Mouse (Mus musculus): ENCODE results near the gene Dnal4. TPM values are rescaled to one million over a fixed set of nuclear protein-coding genes. Genes with fewer than 3 reads are reported as not detected.

Gene Dnal4
- total RNA-seq, 2 experiments from 2014 or later = 41.1 TPM

DNA sequence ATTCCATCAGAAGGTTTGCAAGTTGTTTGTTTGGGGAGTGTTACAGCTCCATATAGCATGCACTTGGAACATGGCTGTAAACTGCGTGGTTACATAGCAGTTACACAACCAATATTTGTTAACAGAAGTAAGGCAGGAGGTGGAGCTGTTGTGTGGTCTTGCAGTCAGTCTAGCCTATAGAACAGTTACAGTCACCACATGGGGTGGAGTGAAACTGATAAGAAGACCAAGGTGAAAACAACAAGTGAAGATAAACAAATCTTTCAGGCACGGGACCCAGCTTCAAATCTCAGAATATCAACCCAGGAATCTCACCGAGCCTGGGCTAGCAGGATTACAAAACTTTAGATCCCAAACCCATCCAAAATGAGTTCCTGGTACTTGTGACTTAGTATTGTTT lies 36.9 kb downstream of the Dnal4 start:
- DNase-seq (ENCODE audit: low spot score in 2 of 2) = no peak

DNA sequence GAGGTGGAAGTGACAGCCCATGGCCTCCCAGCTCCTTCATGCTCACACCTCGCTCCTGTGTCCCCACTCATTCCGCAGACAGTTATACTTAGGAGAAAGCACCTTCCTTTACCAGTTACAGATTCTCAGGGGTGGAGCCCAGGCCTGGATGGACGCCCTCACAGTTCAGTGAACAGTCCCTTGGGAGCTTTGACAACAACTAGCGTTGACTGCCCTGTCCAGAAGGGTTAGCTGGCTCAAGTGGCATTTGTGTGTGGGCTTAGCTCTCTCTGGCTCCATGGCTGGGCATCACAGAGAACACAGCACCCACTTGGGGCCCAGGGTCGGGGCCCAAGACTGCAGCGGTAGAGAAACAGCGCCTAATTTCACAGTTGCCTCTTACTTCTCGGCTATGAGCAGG lies 43.3 kb downstream of the Dnal4 start:
- DNase-seq (ENCODE audit: low spot score in 2 of 2) = no peak

GRCm38 (mm10) chr15:79733640-79734039 lies 44.0 kb downstream of the Dnal4 start:
- no peak for DNase-seq (ENCODE audit: low spot score in 2 of 2)

DNA sequence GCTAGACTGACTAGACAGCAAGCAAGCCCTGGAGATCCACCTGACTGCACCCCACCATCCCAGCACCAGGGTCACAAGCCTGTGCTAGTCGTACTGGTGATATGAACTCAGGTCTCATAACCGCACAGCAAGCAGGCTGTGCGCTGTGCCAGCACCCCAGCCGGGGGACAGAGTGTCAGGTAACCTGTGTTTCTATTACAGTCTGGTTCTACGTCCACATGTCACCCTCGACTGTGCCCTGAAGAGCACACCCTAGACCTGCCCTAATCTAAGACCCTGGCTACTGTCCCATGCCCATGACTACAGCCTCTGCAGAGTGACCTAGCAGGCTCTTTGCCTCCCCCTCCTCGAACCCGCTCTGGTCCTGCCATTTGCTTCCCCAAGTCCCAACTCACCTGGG lies 44.5 kb downstream of the Dnal4 start:
- DNase-seq (ENCODE audit: low spot score in 2 of 2) = no peak

DNA sequence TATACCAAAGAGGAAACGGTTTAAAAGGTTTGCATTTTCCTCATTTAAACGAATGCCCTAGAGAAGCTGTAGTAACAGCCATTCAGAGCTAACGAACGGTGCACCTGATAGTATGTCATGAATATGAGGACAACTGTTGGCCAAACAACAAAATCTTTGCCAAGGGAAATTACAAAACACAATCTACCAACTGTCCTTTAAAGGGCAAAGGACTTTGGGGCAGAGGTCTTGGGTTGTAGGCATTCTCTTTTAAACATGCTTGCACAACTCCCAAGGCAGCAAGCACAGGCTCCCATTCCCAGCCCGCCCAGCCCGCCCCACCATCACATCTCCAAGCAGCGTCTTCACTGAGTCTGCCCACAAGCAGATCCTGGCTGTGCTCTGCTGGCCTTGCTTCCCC lies 46.1 kb downstream of the Dnal4 start:
- DNase-seq (ENCODE audit: low spot score in 2 of 2) = no peak

DNA sequence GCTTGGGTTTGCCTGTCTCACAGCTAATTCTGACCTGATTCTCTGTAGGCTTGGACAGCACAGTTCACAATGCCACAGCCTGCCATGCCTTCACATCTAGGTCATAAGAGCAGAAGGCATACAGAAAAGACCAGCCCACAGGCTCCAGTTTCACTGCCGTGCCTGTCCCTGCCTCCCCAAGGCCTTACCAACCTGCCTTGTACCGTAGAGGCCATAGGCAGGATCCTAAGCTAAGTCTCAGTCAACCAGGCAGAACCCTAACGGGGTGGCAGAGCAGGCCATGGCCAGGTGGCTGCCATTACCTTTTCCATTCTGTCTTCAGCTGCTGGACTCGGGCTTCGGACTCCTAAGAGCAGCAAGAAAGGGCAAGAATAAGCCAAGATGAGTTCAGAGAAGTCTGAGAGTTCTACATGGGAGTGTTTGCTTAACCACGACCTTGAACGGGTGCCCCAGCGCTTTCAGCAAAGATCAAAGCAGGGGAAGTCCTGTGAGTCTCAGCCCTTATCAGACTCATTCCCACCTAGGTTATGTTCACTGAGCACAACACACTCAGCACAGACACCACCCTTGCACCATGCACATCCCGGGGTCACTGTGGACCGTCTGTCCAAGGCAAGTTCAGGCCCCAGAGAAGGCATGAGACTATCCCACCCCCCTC lies 48.8 kb downstream of the Dnal4 start:
- DNase-seq (ENCODE audit: low spot score in 2 of 2) = no peak

DNA sequence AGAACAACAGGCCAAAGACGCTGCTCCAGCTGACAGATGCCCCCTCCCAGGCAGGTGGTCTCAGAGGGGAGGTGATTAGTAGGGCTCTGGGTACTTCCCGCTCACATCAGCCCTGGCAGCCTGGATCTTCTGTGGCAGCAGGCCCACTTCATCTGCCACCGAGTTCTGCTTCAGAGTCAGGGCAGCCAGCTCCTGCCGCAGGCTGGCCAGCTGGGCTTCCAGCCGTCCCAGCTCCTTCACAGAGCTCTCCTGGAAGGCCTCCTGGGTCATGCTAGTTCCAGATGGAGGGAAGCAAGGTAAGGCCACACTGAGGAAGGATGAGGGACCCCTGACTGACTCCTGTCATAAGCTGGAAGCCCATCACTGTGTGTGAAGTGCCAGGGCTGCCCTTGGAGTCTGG lies 49.3 kb downstream of the Dnal4 start:
- peak in 1 of 2 experiments; percentile 50 for DNase-seq (ENCODE audit: low spot score in 2 of 2)

GRCm38 (mm10) chr15:79727840-79728239 lies 49.8 kb downstream of the Dnal4 start:
- no peak for DNase-seq (ENCODE audit: low spot score in 2 of 2)

DNA sequence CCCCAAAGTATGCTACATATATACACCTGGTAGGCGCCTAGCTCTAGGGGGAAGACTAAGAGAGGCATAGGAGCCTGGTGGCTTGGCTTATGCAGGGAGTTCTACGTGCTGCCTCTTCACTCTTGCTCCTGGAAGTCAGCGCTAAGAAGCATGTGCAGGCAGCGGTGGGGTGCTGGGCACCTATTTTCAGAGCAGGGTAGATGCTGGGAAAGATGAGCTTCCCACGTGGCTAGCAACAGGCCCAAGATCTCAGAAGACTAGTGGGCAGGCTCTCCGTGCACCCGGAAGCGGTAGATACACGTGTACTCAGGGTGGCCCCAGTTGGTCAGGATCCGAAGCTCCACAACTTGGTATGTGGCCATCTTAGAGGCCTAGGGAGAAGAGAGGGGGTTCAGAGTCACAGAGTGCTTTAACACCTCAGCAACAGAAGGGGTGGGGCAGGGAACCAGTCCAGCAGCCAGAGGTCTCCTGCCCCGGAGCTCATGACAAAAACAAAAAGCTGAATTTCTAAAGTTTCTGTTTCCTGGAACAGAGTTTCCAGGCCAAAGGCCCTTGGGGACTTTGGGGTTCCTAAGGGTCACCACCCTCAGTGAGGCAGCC lies 52.4 kb downstream of the Dnal4 start:
- no peak for DNase-seq (ENCODE audit: low spot score in 2 of 2)

GRCm38 (mm10) chr15:79723439-79723838 lies 54.2 kb downstream of the Dnal4 start:
- DNase-seq (ENCODE audit: low spot score in 2 of 2) = no peak

GRCm38 (mm10) chr15:79720796-79721195 lies 56.9 kb downstream of the Dnal4 start:
- DNase-seq (ENCODE audit: low spot score in 2 of 2) = no peak

GRCm38 (mm10) chr15:79720267-79720666 lies 57.4 kb downstream of the Dnal4 start:
- DNase-seq (ENCODE audit: low spot score in 2 of 2) = no peak

DNA sequence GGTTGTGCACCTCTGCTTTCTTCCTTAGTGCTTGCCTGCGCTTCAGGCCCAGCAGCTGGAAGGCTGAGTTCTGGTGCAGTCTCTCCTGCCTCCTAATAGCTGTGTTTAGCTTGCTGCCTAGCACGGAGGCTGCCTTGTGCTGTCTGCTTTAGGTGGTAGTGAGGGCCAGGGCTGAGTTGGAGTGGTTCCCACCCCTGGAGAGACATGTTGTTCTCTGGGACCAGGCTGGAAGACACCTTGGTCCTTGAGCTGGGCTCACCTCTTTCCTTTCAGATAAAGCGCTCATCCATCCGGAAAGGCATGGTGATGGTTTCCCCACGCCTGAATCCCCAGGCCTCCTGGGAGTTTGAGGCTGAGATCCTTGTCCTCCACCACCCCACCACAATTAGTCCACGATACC lies 60.9 kb downstream of the Dnal4 start:
- no peak for DNase-seq (ENCODE audit: low spot score in 2 of 2)

- DNase-seq (ENCODE audit: low spot score in 2 of 2) = no peak
Observed at GRCm38 (mm10) chr15:79715646-79716045, 62.0 kb downstream of the Dnal4 start.

Other genes with a start within 250 kb of the Dnal4 start
- 100 to 1,000 TPM; 353 to 381 TPM for gene Ddx17, start 231.1 kb downstream of the Dnal4 start, total RNA-seq (2021)
- gene Dmc1, start 172.7 kb downstream of the Dnal4 start, total RNA-seq (2021) = 1 to 10 TPM in 1 of 2 experiments, under 1 TPM in 1; 0.29 to 1.7 TPM
- gene Fam227a, start 118.9 kb downstream of the Dnal4 start, total RNA-seq (2021) = 10 to 100 TPM; 10.2 to 11.0 TPM
- 10 to 100 TPM; 57.0 to 59.9 TPM for gene Cby1, start 118.7 kb downstream of the Dnal4 start, total RNA-seq (2021)
- 100 to 1,000 TPM; 103 TPM for gene Tomm22, start 107.0 kb downstream of the Dnal4 start, total RNA-seq (2021)
- 10 to 100 TPM; 46.2 to 46.4 TPM for gene Josd1, start 89.9 kb downstream of the Dnal4 start, total RNA-seq (2021)
- 10 to 100 TPM; 43.3 to 44.1 TPM for gene Gtpbp1, start 87.0 kb downstream of the Dnal4 start, total RNA-seq (2021)
- 10 to 100 TPM; 18.5 to 23.3 TPM for gene Sun2, start 35.3 kb downstream of the Dnal4 start, total RNA-seq (2021)
- gene Nptxr, start 26.9 kb upstream of the Dnal4 start, total RNA-seq (2021) = 100 to 1,000 TPM; 878 to 953 TPM
- 10 to 100 TPM; 21.9 to 36.2 TPM for gene Npcd, start 56.4 kb upstream of the Dnal4 start, total RNA-seq (2021)
- gene Cbx6, start 56.8 kb upstream of the Dnal4 start, total RNA-seq (2021) = 100 to 1,000 TPM; 389 to 413 TPM
- gene Apobec3, start 113.8 kb upstream of the Dnal4 start, total RNA-seq (2021) = 1 to 10 TPM; 6.1 to 6.4 TPM
- 10 to 100 TPM; 12.8 to 15.1 TPM for gene Cbx7, start 193.3 kb upstream of the Dnal4 start, total RNA-seq (2021)
- 10 to 100 TPM; 45.4 to 48.1 TPM for gene Pdgfb, start 237.1 kb upstream of the Dnal4 start, total RNA-seq (2021)

Measured in layer of hippocampus, postnatal 14 days (tissue).